Mouse (Mus musculus) spleen, adult 2 months (tissue): ENCODE measurements around the gene Nceh1.

Experiments
- CTCF ChIP-seq: fragments of 200-500 bp; IDR thresholded peaks from 2 replicates; pipeline ENCODE4 v1.5.1; 2011; ENCODE audit warnings: mild to moderate bottlenecking, inconsistent platforms; ENCODE audit not compliant: insufficient read depth, insufficient read length, insufficient replicate concordance; ENCODE audit errors: extremely low read depth
- POLR2A ChIP-seq: fragments of 200-500 bp; IDR thresholded peaks from 2 replicates; pipeline ENCODE4 v1.6.1; 2011; ENCODE audit warnings: low read depth, low read length, inconsistent platforms

DNA sequence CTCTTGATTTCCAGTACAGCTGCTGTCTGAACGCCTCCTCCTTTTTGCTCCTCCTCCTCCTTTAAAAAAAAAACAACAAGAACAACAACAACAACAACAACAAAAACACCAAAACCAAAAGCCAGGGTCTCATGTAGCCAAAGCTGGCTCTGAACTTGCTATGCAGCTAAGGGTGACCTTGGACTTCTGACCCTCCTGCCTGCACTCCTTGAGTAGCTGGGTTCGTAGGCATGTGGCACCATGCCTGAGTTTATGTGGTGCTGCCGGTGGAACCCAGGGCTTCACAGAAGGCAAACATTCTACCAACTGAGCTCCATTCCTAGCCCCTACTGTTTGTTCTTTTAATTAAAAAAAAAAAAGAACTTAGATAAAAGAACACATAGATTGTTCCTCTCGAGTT is 50.6 kb downstream of the Nceh1 start:
- TF ChIP-seq CTCF (no peak), POLR2A (no peak)
